Mouse (Mus musculus) embryo, embryonic 11.5 days (tissue): ENCODE measurements around the gene Hrct1.

ENCODE experiments used
- DNase-seq: peaks from one replicate; pipeline ENCODE4 v3.0.0-alpha.2; 2012; ENCODE audit warnings: low read depth, low spot score

The Hrct1 gene

GRCm38 (mm10) chr4:43726995-43727394 is at the start of gene Hrct1:
Hrct1 (plus strand) TSS chr4:43727188.
- DNase-seq = no peak

- no peak for DNase-seq
Observed at GRCm38 (mm10) chr4:43678541-43678940, 48.4 kb upstream of the Hrct1 start.

- no peak for DNase-seq
Observed at GRCm38 (mm10) chr4:43679416-43680043, 47.5 kb upstream of the Hrct1 start.

- DNase-seq = no peak
Observed at GRCm38 (mm10) chr4:43690021-43690420, 37.0 kb upstream of the Hrct1 start.

GRCm38 (mm10) chr4:43691026-43691425 is 36.0 kb upstream of the Hrct1 start:
- DNase-seq = no peak

- no peak for DNase-seq
Observed at GRCm38 (mm10) chr4:43693806-43694241, 33.2 kb upstream of the Hrct1 start.

GRCm38 (mm10) chr4:43694439-43695248 is 32.3 kb upstream of the Hrct1 start:
- no peak for DNase-seq

GRCm38 (mm10) chr4:43695249-43695671 is 31.7 kb upstream of the Hrct1 start:
- DNase-seq = no peak

GRCm38 (mm10) chr4:43696561-43696960 is 30.4 kb upstream of the Hrct1 start:
- no peak for DNase-seq

GRCm38 (mm10) chr4:43700707-43701106 is 26.3 kb upstream of the Hrct1 start, which contains the start of gene Olfr70:
Olfr70 (minus strand) TSS chr4:43700807.
- no peak for DNase-seq

GRCm38 (mm10) chr4:43703439-43703838 is 23.5 kb upstream of the Hrct1 start:
- DNase-seq = no peak

- DNase-seq = no peak
Observed at GRCm38 (mm10) chr4:43703851-43704250, 23.1 kb upstream of the Hrct1 start.

- DNase-seq = no peak
Observed at GRCm38 (mm10) chr4:43705991-43706390, 21.0 kb upstream of the Hrct1 start.

GRCm38 (mm10) chr4:43709869-43710268 is 17.1 kb upstream of the Hrct1 start, which contains the start of gene Olfr71:
Olfr71 (minus strand) TSS chr4:43710255.
- no peak for DNase-seq

GRCm38 (mm10) chr4:43711821-43712220 is 15.2 kb upstream of the Hrct1 start:
- peak; percentile 59 for DNase-seq

GRCm38 (mm10) chr4:43713652-43714219 is 13.3 kb upstream of the Hrct1 start:
- DNase-seq = no peak

- DNase-seq = no peak
Observed at GRCm38 (mm10) chr4:43720491-43721228, 6.3 kb upstream of the Hrct1 start.

GRCm38 (mm10) chr4:43722191-43722590 is 4.8 kb upstream of the Hrct1 start:
- DNase-seq = no peak

GRCm38 (mm10) chr4:43724764-43725163 is 2.2 kb upstream of the Hrct1 start:
- DNase-seq = peak; percentile 44

GRCm38 (mm10) chr4:43726228-43726993 is 577 bp upstream of the Hrct1 start:
- DNase-seq = no peak
